Mouse (Mus musculus) C2C12 (cell line): ENCODE results near the gene Trio. TPM values are rescaled to one million over a fixed set of nuclear protein-coding genes. Genes with fewer than 3 reads are reported as not detected.

Experiments
- H3K27me3 ChIP-seq: one replicate; pipeline ENCODE4 v1.6.1; 2011; ENCODE audit not compliant: control insufficient read depth, insufficient read depth, insufficient read length
- H3K36me3 ChIP-seq: one replicate; pipeline ENCODE4 v1.6.1; 2011; ENCODE audit not compliant: control insufficient read depth, insufficient read depth
- H3K4me3 ChIP-seq: one replicate; pipeline ENCODE4 v1.5.1; 2011; ENCODE audit warnings: mild to moderate bottlenecking, control low read depth; ENCODE audit not compliant: poor library complexity, insufficient read depth, severe bottlenecking
- H3K79me2 ChIP-seq: one replicate; pipeline ENCODE4 v1.6.1; 2011; ENCODE audit not compliant: control insufficient read depth, insufficient read depth
- H3K79me3 ChIP-seq: one replicate; pipeline ENCODE4 v1.6.1; 2011; ENCODE audit warnings: low read depth, control low read depth
- H3ac ChIP-seq: one replicate; pipeline ENCODE3; 2011; ENCODE audit warnings: low read depth; ENCODE audit not compliant: control insufficient read depth, insufficient read length
- CEBPB ChIP-seq: IDR thresholded peaks from one replicate; pipeline ENCODE4 v1.6.1; 2011; ENCODE audit warnings: low read depth, mild to moderate bottlenecking, control low read depth, moderate library complexity
- CTCF ChIP-seq: IDR thresholded peaks from one replicate; pipeline ENCODE4 v1.5.1; 2011; ENCODE audit not compliant: control insufficient read depth, insufficient read depth, insufficient read length
- FOSL1 ChIP-seq: IDR thresholded peaks from one replicate; pipeline ENCODE4 v1.8.0; 2011; ENCODE audit warnings: mild to moderate bottlenecking, low read length; ENCODE audit not compliant: poor library complexity, insufficient read depth, severe bottlenecking
- MAX ChIP-seq: IDR thresholded peaks from one replicate; pipeline ENCODE4 v1.6.1; 2011; ENCODE audit warnings: mild to moderate bottlenecking, control low read depth
- MYOD1 ChIP-seq: IDR thresholded peaks from one replicate; pipeline ENCODE4 v1.6.1; 2011; ENCODE audit warnings: low read depth; ENCODE audit not compliant: control insufficient read depth, insufficient read length
- MYOG ChIP-seq: IDR thresholded peaks from one replicate; pipeline ENCODE4 v1.6.1; 2011; ENCODE audit not compliant: control insufficient read depth, insufficient read length; ENCODE audit errors: extremely low read depth
- USF1 ChIP-seq: IDR thresholded peaks from one replicate; pipeline ENCODE4 v1.6.1; 2011; ENCODE audit warnings: low read depth, mild to moderate bottlenecking, control low read depth, moderate library complexity
- long read RNA-seq, 2 experiments: library from polyadenylated mRNA; unstranded; transcript quantifications; one replicate each; pipeline ENCODE4 v2.0.0; 2019 to 2020
- polyA plus RNA-seq: library from polyadenylated mRNA; unstranded; fragments of >200 nt; fragmentation: generic; extraction: Trizol; gene quantifications from one replicate; pipeline ENCODE4 v1.2.1, GENCODE M21; 2012; ENCODE audit warnings: missing spikeins

Trio gene
- 26.2 TPM for polyA plus RNA-seq
- long read RNA-seq, experiment 1, partial matches to known transcripts, result 0 of 3 reads
- long read RNA-seq, experiment 1, other reads (novel, unspliced or antisense), result 3 of 3 reads
- long read RNA-seq, experiment 2, partial matches to known transcripts, result 6 of 8 reads
- long read RNA-seq, experiment 2, other reads (novel, unspliced or antisense), result 2 of 8 reads

DNA sequence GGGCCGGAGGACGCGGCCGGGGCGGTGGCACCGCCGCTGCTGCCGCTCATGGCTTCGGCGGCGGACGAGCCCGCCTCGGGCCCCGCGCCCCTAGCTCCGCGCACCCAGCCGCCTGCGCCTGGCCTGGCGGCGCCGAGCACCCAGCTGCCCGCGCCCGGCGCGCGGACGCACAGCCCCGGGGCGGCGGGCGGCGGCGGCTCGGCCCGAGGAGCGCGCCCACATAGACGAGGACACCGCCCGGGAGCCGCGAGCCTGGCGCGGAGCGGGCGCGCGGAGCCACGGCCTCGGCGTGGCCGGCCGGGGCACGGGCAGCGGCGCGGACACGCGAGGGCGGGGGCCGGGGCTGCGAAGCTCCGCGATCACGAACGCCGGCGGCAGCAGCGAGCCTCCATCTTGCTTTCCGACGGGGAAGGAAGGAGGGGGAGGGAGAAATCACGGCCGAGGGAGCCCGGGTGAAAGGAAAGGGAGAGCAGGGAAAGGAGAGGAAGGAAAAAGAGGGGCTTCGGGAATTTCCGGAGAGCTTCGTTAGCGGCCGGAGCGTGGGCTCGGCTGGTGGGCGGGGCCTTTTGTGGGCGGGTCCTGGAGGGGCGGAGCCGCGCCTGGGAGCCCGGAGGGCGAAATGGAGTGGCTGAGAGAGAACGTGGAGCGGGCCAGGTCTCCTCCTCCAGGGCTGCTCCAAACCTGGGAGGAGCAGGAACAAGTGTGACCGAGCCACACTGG, at the start of gene Trio:
TSS of gene Trio (minus strand) at position 402 of the 720 bp plus-strand sequence.
- Histone ChIP-seq H3K79me3 (peaks cover 42% of the 10 kb centered on the region), H3K27me3 (no peaks in the 10 kb centered on the region), H3K79me2 (peaks cover 50% of the 10 kb centered on the region), H3K36me3 (no peaks in the 10 kb centered on the region), H3ac (peak within 1 kb of the TSS; percentile 87), H3K4me3 (peak within 1 kb of the TSS; percentile 92)
- TF ChIP-seq MAX, result peak; percentile 73
- no peak for TF ChIP-seq USF1

DNA sequence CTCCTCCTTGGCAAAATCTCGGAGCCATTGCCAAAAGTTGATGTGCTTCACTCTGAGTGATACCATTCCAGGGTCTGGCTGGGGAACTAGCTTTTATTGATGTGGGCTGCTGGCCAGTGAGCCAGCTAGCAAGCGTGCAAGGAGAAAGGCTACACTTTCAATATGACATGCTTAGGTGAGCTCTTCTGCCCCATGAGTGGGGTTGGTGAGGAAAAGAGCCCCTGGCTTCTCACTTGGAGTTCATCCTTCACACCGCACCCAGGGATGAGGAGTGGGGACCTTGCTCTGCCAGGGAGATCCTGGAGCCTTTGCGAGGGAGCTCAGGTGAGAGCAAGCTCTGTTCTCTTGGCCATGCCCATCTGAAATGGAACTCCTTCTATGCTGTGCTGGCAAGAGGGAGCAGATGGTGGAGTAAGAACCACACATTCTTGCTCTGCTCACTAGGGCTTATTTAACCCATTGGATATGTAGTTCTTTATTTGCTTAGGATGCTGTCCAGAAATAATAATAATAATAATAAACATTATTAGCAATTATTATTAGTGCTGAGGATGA, 48.8 kb upstream of the Trio start:
- Histone ChIP-seq H3K36me3 (no peaks in the 10 kb centered on the region), H3ac (no peak overlapping the region), H3K4me3 (no peak overlapping the region), H3K27me3 (no peaks in the 10 kb centered on the region), H3K79me2 (no peaks in the 10 kb centered on the region), H3K79me3 (no peaks in the 10 kb centered on the region)
- TF ChIP-seq FOSL1, result no peak
- TF ChIP-seq MYOG, result no peak
- TF ChIP-seq MAX, result no peak
- TF ChIP-seq USF1, result no peak
- TF ChIP-seq MYOD1, result no peak
- no peak for TF ChIP-seq CTCF
- TF ChIP-seq CEBPB, result no peak

DNA sequence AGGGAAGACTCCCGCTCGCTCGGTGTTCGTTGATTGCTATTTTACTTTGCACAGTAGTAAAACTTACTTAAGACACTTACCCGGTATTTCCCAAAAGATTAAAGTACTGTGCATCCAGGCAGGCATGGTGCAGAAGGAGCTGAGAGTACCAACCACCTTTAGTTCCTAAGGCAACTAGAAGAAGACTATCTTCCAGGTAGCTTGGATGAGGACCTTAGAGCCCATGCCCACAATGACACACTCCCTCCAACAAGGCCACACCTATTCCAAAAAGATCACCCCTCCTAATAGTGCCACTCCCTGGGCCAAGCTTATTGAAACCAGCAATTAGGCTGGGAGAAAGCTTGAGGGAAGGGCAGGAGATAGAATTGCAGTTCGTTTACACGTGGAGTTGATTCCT, 46.0 kb upstream of the Trio start:
- H3K27me3 ChIP-seq, result no peaks in the 10 kb centered on the region
- no peak overlapping the region for H3K4me3 ChIP-seq
- TF ChIP-seq USF1, result no peak
- no peak for TF ChIP-seq CEBPB
- no peak for TF ChIP-seq FOSL1
- no peak for TF ChIP-seq CTCF
- TF ChIP-seq MAX, result no peak
- TF ChIP-seq MYOD1, result no peak
- no peak for TF ChIP-seq MYOG

DNA sequence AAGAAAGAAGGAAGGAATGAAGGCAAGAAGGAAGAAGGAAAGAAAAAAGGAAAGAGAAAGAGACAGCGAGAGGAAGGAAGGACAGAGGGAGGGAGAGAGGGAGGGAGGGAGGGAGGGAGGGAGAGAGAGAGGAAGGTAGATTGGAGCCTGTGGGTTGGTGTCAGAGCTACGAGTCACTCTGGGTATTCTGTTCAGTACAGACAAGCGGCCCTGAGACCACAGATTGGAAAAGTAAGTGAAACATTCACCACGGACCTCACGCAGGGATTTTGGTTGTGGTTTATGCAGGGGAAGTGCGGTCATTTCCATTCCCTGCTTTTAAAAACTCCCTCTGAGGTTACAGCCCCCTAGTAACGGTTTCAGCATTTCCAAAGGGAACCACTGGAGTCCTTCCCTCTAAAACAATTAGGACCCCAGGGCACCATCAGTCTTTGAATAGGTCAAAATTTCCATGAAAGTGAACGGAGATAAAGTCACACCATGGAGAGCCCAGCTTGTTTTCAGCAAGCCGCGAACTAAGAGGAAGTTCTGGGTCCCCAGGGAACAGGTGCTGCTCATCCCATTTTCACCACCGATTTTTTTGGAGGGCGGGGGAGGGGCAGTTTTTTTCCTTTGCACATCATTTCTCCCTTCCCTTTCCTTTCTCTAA, 45.2 kb upstream of the Trio start:
- no peak overlapping the region for H3K4me3 ChIP-seq
- no peaks in the 10 kb centered on the region for H3K79me2 ChIP-seq
- TF ChIP-seq CEBPB, result no peak
- no peak for TF ChIP-seq MYOG
- peak; percentile 18 for TF ChIP-seq MYOD1
- H3ac ChIP-seq, result no peak overlapping the region
- no peaks in the 10 kb centered on the region for H3K36me3 ChIP-seq
- H3K79me3 ChIP-seq, result no peaks in the 10 kb centered on the region
- no peaks in the 10 kb centered on the region for H3K27me3 ChIP-seq

More for the DNA sequence above, 46.0 kb upstream of the Trio start:
- Histone ChIP-seq H3K79me3 (no peaks in the 10 kb centered on the region), H3K36me3 (no peaks in the 10 kb centered on the region), H3ac (no peak overlapping the region), H3K79me2 (no peaks in the 10 kb centered on the region)

DNA sequence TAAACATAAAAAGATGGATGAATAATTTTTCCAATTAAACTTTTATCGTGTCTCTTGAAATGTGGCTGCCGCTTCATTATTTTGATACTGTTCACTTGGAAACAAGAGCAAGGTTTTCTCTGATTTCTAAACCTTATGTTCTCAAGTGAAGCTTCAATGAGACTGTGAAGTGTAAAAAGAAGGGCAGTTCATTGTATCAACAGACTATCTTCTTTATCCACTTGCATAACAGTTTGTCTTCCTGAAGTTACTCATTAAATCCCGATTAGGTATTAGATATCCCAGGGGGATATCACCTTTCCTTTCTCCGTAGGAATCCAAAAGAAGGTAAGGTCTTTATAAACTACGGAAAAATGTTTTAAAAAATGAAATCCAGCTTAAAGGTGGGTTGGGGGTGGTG, 44.6 kb upstream of the Trio start:
- H3K79me3 ChIP-seq, result no peaks in the 10 kb centered on the region
- no peak overlapping the region for H3K4me3 ChIP-seq
- no peak for TF ChIP-seq CEBPB
- H3K79me2 ChIP-seq, result no peaks in the 10 kb centered on the region
- no peak overlapping the region for H3ac ChIP-seq
- no peaks in the 10 kb centered on the region for H3K36me3 ChIP-seq
- H3K27me3 ChIP-seq, result no peaks in the 10 kb centered on the region

DNA sequence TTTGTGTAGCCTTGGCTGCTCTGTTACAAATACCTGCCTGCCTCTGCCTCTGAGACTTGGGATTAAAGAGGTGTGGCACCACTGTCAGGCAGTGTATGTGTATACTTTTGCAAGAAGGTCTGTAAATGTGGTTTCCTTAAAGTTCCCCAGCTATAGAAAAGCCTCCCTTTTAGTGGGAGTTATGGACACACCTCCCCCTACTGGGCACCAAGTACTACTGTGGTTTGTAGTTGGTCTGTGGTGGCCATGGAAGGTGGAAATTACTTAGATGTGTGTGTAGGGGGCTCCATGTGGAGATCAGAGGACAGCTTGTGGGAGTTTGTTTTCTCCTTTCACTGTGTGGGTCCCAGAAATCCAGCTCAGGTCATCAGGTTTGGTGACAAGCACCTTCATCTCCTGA, 41.7 kb upstream of the Trio start:
- Histone ChIP-seq H3K4me3 (no peak overlapping the region), H3K27me3 (no peaks in the 10 kb centered on the region), H3ac (no peak overlapping the region), H3K36me3 (no peaks in the 10 kb centered on the region), H3K79me3 (no peaks in the 10 kb centered on the region), H3K79me2 (no peaks in the 10 kb centered on the region)
- TF ChIP-seq CEBPB, result no peak
